Mouse (Mus musculus) frontal cortex, postnatal 10 days (tissue): ENCODE results near the gene Usp31.
A peak's percentile ranks its signal among the peaks of the same experiment; 100 is the strongest.

Experiments used
- DNase-seq, 2 experiments: peaks; one replicate each; pipeline ENCODE4 v3.0.0; 2022; ENCODE audit warnings: low spot score in 2 of 2, mixed read lengths in 1 of 2

Usp31 gene

DNA sequence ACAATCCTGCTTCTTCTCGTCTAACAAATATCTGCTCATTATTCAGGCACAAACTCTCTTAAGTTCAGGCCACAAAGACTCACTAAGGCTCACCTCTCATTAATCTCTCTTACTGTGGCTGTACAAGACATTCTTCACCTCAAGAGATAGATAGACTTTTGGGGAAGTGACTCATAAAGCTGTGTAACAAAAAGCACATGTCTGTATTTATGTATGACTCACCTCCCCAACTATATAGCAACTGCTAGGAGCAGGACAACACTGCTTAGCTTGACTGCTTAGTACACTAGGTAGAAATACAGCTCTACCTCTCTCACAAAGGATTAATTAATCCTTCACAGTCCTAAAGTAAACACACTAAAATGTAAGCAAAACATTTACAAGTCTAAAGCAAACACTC lies 46.3 kb downstream of the Usp31 start:
- DNase-seq = no peak

DNA sequence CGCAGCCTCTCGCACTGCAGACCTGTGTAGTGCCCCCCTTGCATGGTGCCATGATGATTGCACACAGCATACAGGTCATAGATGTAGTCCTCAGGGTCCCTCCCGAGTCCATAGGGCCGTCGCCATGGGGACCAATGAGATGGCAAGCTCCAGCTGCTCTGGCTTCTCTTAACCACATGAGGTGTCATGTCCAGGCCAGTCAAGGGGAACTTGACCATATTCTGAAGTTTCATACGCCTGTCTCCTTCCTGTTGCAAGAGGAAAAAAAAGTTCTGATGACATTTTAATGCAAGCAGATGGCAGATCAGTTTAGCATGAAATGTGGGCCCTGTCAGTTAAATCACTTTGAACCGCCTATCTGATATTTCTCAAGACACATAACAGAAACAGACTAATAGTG lies 48.2 kb downstream of the Usp31 start:
- no peak for DNase-seq

DNA sequence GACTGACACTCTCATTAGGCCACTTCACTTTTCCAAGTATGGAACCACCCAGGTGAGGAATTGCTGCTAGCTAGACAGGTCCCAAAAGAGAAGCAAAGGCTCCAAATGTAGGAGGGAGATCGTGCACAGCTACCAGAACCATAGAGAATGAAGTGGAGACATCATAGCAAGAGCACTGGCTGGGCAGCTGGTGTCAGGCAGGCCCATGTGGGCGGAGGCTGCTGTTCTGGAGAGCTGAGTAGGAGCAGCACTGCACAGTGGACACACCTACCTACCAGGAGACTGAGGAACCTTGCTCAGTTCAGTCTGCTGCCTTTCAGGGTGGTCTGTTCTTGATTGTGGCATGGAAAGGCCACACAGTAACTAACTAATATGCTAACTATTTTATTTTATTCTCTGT lies 52.4 kb downstream of the Usp31 start:
- DNase-seq = no peak

DNA sequence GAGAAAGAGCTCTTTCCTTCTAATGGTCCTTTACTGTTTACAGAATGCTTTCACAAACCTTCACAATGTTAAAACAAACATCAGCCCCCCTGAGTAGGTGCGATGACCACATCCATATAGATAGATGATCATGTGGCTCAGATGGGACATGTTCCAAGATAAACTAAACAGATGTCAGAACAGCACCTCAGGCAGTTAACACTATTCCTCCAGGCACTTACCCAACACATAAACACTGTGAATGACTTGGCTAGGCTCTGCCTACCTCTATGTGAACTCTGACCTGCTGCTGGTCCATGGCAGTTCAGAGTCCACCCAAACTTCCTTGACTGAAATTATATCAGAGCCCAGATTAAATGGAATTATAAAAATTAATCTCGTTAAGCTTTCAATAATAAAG lies 54.4 kb downstream of the Usp31 start:
- DNase-seq = no peak

DNA sequence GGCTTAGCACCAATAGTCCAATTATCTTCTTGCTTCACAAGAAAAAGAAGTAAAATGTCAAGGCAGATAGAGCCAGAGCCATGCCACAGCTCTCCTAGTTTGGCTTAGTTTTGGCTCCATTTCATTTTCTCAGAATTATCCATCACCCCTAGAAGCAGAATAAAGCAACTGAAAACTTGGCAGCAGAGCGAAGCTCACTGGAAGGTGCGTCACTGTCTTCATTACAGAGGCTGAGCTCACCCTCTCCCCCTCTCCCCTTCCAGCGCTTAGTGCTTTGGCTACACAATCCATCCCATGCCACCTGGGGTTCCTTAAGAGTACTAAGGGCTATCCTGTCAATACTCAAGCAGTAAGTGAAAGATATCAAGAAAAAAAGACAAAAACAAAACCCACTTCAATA lies 56.3 kb downstream of the Usp31 start:
- no peak for DNase-seq

DNA sequence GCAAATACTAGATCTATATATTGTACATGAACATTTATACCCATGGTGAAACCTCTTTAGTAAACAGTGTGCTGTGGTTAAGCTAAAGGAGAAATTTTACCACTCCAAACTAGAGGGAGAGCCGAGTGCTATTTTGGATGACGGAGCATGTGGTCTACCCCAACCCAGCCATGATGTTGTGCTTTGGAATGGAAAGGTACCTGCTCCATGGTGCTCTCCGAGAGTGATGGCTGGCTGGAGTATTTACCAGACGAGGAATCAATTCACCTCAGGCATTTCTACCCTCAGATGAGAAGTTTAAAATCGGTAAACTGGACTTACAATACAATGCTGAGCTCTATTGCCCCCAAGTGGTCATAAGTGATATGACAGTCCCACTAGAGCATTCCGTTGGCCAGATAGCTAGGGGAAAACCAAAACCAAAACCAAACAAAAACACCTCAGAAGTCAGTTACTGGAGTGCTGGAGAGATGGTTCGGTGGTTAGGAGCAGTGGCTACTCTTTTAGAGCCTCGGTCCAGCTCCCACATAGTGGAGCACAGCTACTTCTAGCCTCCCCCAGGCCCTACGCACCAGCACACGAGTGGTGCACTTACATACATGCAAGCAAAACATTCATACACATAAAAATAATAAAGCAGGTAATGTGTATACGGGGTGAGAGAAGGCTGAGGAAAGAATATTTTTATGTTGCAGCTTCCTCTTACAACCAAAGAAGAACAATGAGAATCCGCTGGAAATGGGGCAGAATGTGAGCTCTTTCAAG lies 65.9 kb downstream of the Usp31 start:
- DNase-seq = peak in 1 of 2 experiments; percentile 46

DNA sequence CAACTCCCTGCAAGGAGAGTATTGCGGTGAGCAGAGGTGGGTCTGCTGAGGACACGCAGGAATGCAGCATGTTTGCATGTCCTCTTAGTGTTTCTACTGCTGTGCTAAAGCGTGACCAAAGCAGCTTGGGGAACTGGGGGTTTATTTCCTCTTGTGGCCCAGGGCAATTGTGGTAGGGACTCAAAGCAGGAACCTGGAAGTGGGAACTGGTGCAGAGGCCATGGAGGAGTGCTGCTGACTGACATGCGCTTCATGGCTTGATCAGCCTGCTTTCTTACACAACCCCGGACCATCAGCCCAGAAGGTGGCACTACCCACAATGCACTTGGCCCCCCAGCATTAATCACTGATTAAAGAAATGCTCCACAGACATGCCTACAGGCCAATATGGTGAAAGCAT lies 70.3 kb downstream of the Usp31 start:
- DNase-seq = no peak

DNA sequence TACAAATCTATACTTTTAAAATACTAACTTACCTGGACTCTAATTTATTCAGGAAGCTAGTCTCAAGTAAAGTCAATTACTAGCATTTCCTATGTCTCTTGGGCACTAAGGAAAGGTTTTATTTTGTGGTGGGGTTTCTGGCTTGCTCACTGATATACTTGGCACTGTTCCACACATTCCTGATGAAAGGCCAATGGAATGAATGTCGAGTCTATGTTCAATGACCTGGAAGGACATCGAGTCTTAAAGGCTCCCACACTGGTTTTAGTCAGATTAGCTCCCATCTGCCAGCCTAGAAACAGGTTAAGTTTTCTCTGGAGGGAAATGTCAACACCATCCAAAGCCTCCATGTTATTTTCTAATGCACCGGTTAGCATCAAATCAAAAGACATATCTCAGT lies 72.8 kb downstream of the Usp31 start:
- DNase-seq = no peak

DNA sequence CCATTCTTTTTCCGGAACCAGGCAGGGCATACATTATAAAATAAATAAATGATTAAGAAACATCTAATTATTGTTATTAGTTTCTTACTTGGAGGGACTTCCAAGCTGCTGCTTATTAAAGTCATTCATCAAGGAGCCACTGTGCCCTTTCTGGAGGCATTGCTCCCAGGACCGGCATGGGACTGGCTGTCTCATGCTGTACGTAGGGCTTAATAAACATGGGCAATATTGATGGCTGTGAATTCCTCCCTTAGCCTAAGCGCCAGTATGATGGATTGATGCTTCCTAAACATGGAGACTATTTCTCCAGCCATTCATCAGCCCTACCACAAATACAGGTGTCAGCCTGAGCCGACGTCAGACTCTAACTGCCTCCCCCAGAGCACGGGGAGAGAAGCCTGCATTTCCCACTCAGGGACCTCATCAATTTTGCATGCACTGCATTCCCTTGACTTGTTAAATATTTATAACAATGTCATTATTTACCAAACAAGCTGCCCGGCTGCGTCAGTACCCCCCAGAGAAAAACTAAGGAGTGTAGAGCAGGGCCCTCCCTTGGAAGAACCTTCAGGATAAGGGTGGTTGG lies 84.1 kb downstream of the Usp31 start:
- no peak for DNase-seq

DNA sequence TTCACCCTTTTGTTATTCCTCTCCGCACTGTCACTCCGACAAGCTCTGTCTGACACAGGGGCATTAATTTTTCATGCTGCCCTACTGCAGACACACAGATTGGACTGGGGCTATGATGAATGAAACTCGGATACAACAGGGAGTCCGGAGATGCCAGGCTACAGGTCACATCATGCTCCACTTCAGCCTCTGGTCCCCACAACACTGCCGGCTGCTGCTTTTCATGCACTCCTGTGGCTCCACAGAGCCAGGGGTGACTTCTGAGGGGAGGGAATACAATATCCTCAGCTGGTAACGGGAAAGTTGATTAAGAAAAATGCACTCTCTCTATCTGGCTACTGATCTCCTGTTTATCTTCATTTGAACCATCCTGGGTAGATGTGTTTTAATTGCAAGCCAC lies 84.6 kb downstream of the Usp31 start:
- no peak for DNase-seq

DNA sequence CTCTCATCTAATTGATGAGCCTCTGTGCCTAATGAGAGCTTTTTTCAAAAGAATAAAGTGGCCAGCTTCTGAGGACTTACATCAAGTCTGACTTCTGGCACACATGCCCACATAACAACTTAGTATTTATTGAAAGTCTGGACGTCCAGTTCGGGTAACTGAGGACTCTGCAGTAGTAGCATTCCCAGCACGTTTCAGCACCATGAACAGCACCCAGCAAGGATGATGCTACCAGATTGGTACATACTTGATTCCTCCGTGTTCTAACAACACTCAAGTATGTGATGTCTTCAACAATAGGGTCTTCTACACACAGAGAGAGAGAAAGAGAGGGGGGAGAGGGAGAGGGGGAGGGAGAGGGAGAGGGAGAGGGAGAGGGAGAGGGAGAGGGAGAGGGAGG lies 105.4 kb downstream of the Usp31 start:
- no peak for DNase-seq

DNA sequence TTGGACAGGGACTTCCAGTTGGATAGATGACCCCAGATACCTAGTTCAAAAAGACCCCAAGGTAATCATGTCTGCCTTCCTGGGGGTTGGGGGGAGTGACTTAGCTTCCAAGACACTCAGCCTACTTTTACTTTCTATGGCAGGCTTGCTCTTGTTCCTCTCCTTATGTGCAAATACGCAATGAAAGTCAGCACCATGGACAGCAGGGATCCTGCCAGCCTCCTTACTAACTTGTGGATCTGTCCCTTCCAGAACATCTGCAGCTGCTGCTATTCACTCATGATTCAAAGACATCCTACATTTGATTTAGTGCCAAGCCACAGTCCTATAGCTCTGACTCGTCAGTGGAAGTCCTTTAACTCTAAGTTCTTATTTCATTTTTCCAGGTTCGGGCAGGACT lies 110.7 kb downstream of the Usp31 start:
- no peak for DNase-seq

DNA sequence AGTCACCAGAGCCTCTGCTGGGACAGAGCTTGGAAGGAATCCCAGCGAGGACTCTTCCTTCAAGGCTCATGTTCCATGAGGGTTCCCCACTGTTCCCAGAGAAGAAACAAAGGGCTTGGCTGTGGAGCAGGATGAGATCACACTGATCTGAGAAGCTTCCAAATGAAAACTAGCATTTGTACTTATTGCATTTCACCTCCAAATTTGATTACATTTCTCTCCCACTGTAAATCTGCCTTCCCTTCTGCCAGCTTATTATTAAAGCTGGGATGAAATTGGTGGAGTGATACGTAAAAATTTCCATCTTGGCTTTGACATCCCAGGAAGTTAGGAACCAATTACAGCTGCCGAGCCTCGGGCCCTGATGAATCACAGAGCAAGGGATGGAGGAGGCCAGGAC lies 111.6 kb downstream of the Usp31 start:
- no peak for DNase-seq

DNA sequence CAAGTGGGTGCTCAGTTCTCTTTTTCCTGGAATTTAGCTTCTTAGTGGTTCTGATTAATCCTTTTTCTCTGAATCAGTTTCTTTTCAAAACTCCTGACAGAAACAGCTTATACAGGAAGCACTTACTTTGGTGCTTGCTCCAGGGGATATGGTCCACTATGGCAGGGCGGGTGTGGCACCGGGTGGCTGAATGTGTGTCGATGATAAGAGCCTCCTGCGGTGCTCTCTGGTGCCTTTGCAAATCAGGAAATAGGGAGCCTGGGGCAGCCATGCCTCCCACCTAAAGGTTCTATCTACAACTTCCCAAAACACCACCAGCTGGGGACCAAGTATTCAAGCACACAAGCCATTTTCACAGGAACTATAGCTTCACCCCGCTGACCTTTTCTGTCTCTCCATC lies 112.0 kb downstream of the Usp31 start:
- DNase-seq = no peak

DNA sequence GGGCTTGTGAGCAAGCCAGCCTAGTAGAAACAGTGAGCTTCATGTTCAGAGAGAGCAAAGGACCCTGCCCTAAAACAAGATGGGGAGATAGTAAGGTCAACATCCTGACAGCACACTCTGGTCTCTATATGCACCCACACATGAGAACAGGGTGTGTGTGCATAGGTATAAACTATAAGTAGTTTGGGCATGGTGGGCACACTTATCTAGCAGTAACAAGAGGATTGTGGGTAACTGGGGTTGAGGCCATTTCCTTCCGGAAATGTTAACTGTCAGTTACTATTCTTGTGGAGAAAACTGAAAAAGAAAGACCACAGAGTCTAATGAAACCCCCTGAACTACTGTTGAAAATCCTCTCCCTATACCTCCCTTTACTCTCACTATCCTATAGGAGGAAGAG lies 112.4 kb downstream of the Usp31 start:
- no peak for DNase-seq
